Mouse (Mus musculus) C2C12 (cell line): ENCODE results near the gene Ptprn2.

ENCODE experiments used
- CEBPB ChIP-seq: IDR thresholded peaks from one replicate; pipeline ENCODE4 v1.6.1; 2011; ENCODE audit warnings: low read depth, mild to moderate bottlenecking, control low read depth, moderate library complexity
- CTCF ChIP-seq: IDR thresholded peaks from one replicate; pipeline ENCODE4 v1.5.1; 2011; ENCODE audit not compliant: control insufficient read depth, insufficient read depth, insufficient read length
- FOSL1 ChIP-seq: IDR thresholded peaks from one replicate; pipeline ENCODE4 v1.8.0; 2011; ENCODE audit warnings: mild to moderate bottlenecking, low read length; ENCODE audit not compliant: poor library complexity, insufficient read depth, severe bottlenecking
- MAX ChIP-seq: IDR thresholded peaks from one replicate; pipeline ENCODE4 v1.6.1; 2011; ENCODE audit warnings: mild to moderate bottlenecking, control low read depth
- MYOD1 ChIP-seq: IDR thresholded peaks from one replicate; pipeline ENCODE4 v1.6.1; 2011; ENCODE audit warnings: low read depth; ENCODE audit not compliant: control insufficient read depth, insufficient read length
- MYOG ChIP-seq: IDR thresholded peaks from one replicate; pipeline ENCODE4 v1.6.1; 2011; ENCODE audit not compliant: control insufficient read depth, insufficient read length; ENCODE audit errors: extremely low read depth
- USF1 ChIP-seq: IDR thresholded peaks from one replicate; pipeline ENCODE4 v1.6.1; 2011; ENCODE audit warnings: low read depth, mild to moderate bottlenecking, control low read depth, moderate library complexity

- TF ChIP-seq MAX (no peak), CTCF (no peak), MYOD1 (no peak), CEBPB (no peak), USF1 (no peak), MYOG (no peak), FOSL1 (no peak)
These were observed 204.3 kb downstream of the Ptprn2 start for GRCm38 (mm10) chr12:116689832-116690231.
